Mouse (Mus musculus): ENCODE data around the gene Cenpa. TPM values are rescaled to one million over a fixed set of nuclear protein-coding genes. Genes with fewer than 3 reads are reported as not detected.

The Cenpa gene
- polyA plus RNA-seq, 1 experiment from 2014 or later: 439 TPM

DNA sequence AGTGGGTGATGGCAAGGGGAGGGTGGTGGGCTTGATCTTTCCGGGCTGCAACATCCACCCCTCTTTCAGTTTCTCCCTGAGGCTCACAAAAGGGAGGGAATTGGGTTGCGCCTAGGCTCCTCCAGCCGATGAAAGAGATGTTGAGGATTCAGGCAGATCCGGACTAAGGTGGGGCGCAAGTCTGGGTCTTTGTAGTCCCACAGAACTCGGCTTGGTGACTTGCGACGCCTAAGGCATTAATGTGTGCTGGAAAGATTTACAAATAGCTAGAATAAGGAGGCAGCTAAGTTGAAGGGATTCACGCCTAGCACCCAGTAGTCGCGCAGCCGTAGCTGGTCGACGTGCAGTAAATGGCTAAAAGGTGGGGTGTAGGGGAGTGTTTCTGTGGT, 45.4 kb downstream of the Cenpa start:
- H3K27me3 ChIP-seq: peaks cover 73% of the 10 kb centered on the region
- no peak; the same call in 1 of the 2 replicates for ATAC-seq (ENCODE audit: insufficient number of reproducible peaks, insufficient read depth, low FRiP score, low TSS enrichment, low read depth)
- H3K4me2 ChIP-seq: peak overlapping the region; percentile 88
- H3K9me3 ChIP-seq: no peaks in the 10 kb centered on the region
- H3K4me3 ChIP-seq (replicated peaks): peak overlapping the region; percentile 58
- WGBS: under 1% methylated on average over 14 of the region's 14 CpGs
- H3K36me3 ChIP-seq: no peaks in the 10 kb centered on the region
- peak overlapping the region; percentile 58 for H3K9ac ChIP-seq (replicated peaks)
- no peak overlapping the region for H3K27ac ChIP-seq
- H3K4me1 ChIP-seq (replicated peaks): peaks cover 20% of the 10 kb centered on the region

DNA sequence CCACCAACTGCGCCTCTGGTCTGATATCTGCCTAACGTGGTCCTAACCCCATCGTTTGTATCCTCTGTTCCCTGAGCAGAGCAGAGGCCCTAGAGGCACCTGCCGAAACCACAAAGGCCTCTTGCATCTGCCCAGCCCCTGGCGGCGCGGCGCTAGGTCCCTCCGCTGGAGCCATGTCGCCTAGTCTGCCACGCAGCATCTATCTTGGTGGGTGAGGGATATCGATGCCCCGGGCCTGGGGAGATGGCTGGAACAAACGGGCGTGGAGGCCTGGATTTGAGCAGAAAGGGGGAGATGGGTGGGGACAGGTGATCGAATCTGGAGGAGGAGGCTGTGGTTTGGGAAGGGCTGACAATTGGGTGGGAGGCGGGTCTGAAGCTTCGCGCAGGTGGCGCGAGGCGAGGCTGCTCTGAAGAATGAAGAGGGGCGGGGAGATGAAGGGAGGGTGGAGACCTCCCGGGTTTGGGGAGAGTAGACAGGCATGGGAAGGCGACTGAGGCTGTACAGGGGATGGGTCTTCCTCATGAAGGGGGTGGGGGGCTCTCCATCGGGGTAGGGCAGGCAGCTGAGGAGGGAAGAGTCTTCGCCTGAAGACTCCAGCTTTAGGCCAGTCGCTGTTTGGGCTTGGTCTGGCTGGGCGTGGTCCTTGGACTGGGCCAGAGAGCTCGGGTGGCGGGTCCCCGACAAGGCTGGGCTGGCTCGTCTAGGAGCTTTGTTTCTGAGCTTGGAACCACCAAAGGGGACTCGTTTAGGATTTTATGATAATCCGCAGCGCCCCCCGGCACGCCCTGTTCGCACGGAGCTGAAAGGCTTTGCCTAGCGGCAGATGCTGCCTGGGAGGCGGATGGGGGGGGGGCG, 46.1 kb downstream of the Cenpa start:
- peak overlapping the region; percentile 58 for H3K4me3 ChIP-seq (replicated peaks)
- ATAC-seq (ENCODE audit: insufficient number of reproducible peaks, insufficient read depth, low FRiP score, low TSS enrichment, low read depth): 0 out of 2 replicates have a peak, but pooled peaks have one; percentile 15
- H3K27ac ChIP-seq: no peak overlapping the region
- no peaks in the 10 kb centered on the region for H3K36me3 ChIP-seq
- peak overlapping the region; percentile 88 for H3K4me2 ChIP-seq
- no peaks in the 10 kb centered on the region for H3K9me3 ChIP-seq
- peaks cover 20% of the 10 kb centered on the region for H3K4me1 ChIP-seq (replicated peaks)
- WGBS: under 1% methylated on average over 41 of the region's 43 CpGs
- H3K9ac ChIP-seq (replicated peaks): peak overlapping the region; percentile 56
- H3K27me3 ChIP-seq: peaks cover 70% of the 10 kb centered on the region

DNA sequence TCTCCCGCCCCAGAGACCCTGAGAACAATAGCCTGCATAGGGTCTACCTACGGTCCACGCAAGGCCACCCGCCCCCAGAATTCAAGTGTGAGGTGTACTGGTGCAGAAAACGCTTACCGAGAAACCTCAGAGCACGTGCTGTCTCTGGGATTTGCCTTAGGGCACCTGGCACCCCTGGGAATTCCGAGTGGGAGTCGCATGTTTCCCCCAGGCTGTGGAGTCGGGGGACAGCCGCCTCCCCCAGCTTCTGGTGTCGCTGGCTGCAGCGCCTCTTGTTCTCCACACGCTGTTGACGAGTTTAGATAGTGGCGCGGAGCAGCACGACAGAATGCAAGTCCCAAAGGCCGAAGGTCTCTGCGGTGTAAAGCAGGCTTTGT, 46.7 kb downstream of the Cenpa start:
- no peak for ATAC-seq (ENCODE audit: insufficient number of reproducible peaks, insufficient read depth, low FRiP score, low TSS enrichment, low read depth)
- peaks cover 66% of the 10 kb centered on the region for H3K27me3 ChIP-seq
- H3K27ac ChIP-seq: no peak overlapping the region
- peak overlapping the region; percentile 88 for H3K4me2 ChIP-seq
- no peaks in the 10 kb centered on the region for H3K9me3 ChIP-seq
- peak overlapping the region; percentile 58 for H3K4me3 ChIP-seq (replicated peaks)
- peaks cover 20% of the 10 kb centered on the region for H3K4me1 ChIP-seq (replicated peaks)
- WGBS: under 1% methylated on average over 20 of the region's 20 CpGs
- peak overlapping the region; percentile 56 for H3K9ac ChIP-seq (replicated peaks)
- no peaks in the 10 kb centered on the region for H3K36me3 ChIP-seq

- Histone ChIP-seq H3K27me3 (peaks cover 62% of the 10 kb centered on the region), H3K4me1 (replicated peaks) (peaks cover 20% of the 10 kb centered on the region), H3K27ac (no peak overlapping the region), H3K9me3 (no peaks in the 10 kb centered on the region), H3K36me3 (no peaks in the 10 kb centered on the region), H3K4me3 (replicated peaks) (peak overlapping the region; percentile 58), H3K4me2 (peak overlapping the region; percentile 88), H3K9ac (replicated peaks) (peak overlapping the region; percentile 56; the same call in 1 of the 2 replicates)
- ATAC-seq (ENCODE audit: insufficient number of reproducible peaks, insufficient read depth, low FRiP score, low TSS enrichment, low read depth): no peak
- WGBS: 30% methylated on average over 11 of the region's 11 CpGs
Observed at GRCm38 (mm10) chr5:30713691-30714090, 47.1 kb downstream of the Cenpa start.

DNA sequence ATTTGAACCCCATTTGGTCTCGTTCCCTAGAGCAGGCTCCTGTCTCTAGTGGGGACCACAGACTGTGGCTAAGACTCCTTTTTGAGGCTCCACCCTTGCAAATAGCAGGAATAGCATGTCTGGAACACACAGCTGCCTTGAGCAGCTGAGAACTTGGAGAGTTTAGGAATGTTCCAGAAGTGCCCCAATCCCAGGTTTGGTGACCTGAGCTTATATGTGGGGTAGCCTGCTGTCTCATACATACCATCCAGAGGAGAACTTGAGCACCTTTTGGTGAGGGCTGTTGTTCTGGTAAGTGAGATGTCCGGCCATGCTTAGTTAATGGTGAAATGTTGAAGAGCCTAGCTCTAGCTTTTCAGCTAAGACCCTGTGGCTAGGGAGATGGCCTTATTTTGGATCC, 49.7 kb downstream of the Cenpa start:
- Histone ChIP-seq H3K27me3 (peaks cover 44% of the 10 kb centered on the region), H3K9me3 (no peaks in the 10 kb centered on the region), H3K4me1 (replicated peaks) (peaks cover 19% of the 10 kb centered on the region), H3K36me3 (no peaks in the 10 kb centered on the region), H3K9ac (replicated peaks) (no peak overlapping the region), H3K27ac (no peak overlapping the region), H3K4me2 (no peak overlapping the region), H3K4me3 (replicated peaks) (no peak overlapping the region)
- no peak for ATAC-seq (ENCODE audit: insufficient number of reproducible peaks, insufficient read depth, low FRiP score, low TSS enrichment, low read depth)
- WGBS: 93% methylated on average over 2 of the region's 2 CpGs

DNA sequence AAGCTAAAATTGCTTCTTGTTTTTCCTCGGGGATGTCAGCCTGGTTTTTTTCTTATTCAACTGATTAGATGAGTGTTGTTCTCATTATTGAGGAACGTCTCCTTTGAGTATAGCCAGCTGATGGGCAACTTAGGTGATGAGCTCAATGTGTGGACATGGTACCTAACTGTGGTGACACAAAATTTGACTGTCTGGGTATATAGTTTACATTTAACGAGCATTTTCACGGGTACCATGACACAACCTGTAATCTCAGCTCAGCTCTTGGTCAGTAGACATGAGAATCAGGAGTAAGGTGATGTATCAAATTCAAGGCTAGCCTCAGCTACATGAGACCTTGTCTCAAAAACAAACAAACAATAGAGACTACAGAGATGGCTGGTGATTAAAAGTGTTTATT, 50.9 kb downstream of the Cenpa start:
- ATAC-seq (ENCODE audit: insufficient number of reproducible peaks, insufficient read depth, low FRiP score, low TSS enrichment, low read depth): no peak
- WGBS: 84% methylated on average over 4 of the region's 4 CpGs
- H3K27ac ChIP-seq: no peak overlapping the region
- H3K9me3 ChIP-seq: no peaks in the 10 kb centered on the region
- peaks cover 14% of the 10 kb centered on the region for H3K4me1 ChIP-seq (replicated peaks)
- no peak overlapping the region for H3K4me2 ChIP-seq
- no peak overlapping the region for H3K9ac ChIP-seq (replicated peaks)
- peaks cover 32% of the 10 kb centered on the region for H3K27me3 ChIP-seq
- no peak overlapping the region for H3K4me3 ChIP-seq (replicated peaks)
- no peaks in the 10 kb centered on the region for H3K36me3 ChIP-seq

DNA sequence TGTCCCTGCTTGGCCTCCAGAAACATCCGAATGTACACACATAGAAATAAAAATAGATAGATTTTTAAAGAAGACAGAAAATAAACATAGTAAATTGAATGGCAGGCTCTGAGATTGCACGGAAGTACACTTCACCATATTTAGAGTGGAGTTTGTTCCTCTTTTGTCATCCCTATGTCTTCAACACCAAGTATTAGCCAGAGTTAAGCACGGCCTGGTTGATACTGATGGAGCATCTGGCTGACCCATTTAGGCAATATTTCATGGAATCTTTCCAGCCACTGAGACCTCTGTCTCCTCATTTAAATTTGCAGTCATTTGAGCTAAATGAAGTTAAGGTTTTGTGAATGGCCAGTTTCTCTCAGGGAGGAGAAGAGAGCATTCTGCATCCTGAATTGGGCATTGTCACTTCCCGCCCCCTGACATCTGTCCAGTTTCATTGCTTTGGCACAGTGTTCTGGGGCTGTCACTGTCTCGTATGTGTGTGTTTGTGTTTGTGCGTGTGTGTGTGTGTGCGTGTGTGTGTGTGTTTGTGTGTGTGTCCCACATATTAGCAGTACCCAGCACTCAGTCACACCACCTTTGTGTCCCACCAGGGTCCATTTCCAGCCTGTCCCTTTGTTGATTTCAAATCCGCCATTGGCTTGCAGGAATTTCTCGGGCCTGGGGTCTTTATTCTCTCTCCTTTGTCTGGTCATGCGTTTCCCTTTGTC, 51.6 kb downstream of the Cenpa start:
- H3K4me2 ChIP-seq: no peak overlapping the region
- H3K9ac ChIP-seq (replicated peaks): no peak overlapping the region
- H3K36me3 ChIP-seq: no peaks in the 10 kb centered on the region
- H3K4me1 ChIP-seq (replicated peaks): peaks cover 7% of the 10 kb centered on the region
- no peak overlapping the region for H3K27ac ChIP-seq
- no peaks in the 10 kb centered on the region for H3K9me3 ChIP-seq
- no peak overlapping the region for H3K4me3 ChIP-seq (replicated peaks)
- ATAC-seq (ENCODE audit: insufficient number of reproducible peaks, insufficient read depth, low FRiP score, low TSS enrichment, low read depth): no peak
- peaks cover 26% of the 10 kb centered on the region for H3K27me3 ChIP-seq
- 83% methylated on average over 10 of the region's 10 CpGs for WGBS

DNA sequence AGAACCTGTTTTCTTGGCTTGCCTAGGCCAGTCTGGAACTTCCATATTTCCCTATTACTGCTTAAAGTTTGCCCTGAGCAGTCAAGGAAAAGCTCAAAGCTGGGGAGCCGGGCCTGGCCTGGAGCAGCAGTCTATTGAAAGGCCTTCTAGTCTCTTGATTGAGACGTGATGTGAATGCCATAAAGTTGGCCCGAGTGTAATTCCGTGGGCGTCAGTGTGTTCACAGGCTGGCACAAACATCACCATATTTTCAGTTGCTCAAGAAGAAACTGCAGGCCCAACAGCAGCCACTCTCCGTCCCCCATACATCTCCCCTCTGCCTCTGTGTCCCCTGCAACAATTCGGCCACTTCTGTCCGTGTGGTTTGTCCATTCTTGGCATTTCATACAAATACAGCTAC, 55.4 kb downstream of the Cenpa start:
- no peak for ATAC-seq (ENCODE audit: insufficient number of reproducible peaks, insufficient read depth, low FRiP score, low TSS enrichment, low read depth)
- H3K4me1 ChIP-seq (replicated peaks): no peaks in the 10 kb centered on the region
- WGBS: 85% methylated on average over 8 of the region's 8 CpGs
- no peak overlapping the region for H3K9ac ChIP-seq (replicated peaks)
- no peaks in the 10 kb centered on the region for H3K36me3 ChIP-seq
- H3K27ac ChIP-seq: no peak overlapping the region
- no peak overlapping the region for H3K4me3 ChIP-seq (replicated peaks)
- no peaks in the 10 kb centered on the region for H3K9me3 ChIP-seq
- H3K4me2 ChIP-seq: no peak overlapping the region
- no peaks in the 10 kb centered on the region for H3K27me3 ChIP-seq

Small RNA genes within 50 kb of the gene (microRNA-seq; reads per million reads assigned to microRNA genes)
- not detected for gene Mir5625

Other genes with a start within 250 kb of the Cenpa start
- 0.24 and 0.40 TPM in 2 replicates for gene Otof, start 204.8 kb upstream of the Cenpa start, polyA plus RNA-seq (2016; fragmentation: Nextera tagmentation; extraction: Ambion mirVana)
- not detected in 2 replicates for gene 1700001C02Rik, start 200.7 kb upstream of the Cenpa start, polyA plus RNA-seq (2016; fragmentation: Nextera tagmentation; extraction: Ambion mirVana)
- not detected in 2 replicates for gene Cib4, start 120.9 kb upstream of the Cenpa start, polyA plus RNA-seq (2016; fragmentation: Nextera tagmentation; extraction: Ambion mirVana)
- gene Kcnk3, start 78.6 kb upstream of the Cenpa start, polyA plus RNA-seq (2016; fragmentation: Nextera tagmentation; extraction: Ambion mirVana): 0.18 and 0.30 TPM in 2 replicates
- gene Slc35f6, start 18.8 kb upstream of the Cenpa start, polyA plus RNA-seq (2016; fragmentation: Nextera tagmentation; extraction: Ambion mirVana): 19.9 and 22.1 TPM in 2 replicates
- 5.4 and 5.5 TPM in 2 replicates for gene Dpysl5, start 44.8 kb downstream of the Cenpa start, polyA plus RNA-seq (2016; fragmentation: Nextera tagmentation; extraction: Ambion mirVana)
- gene Mapre3, start 147.9 kb downstream of the Cenpa start, polyA plus RNA-seq (2016; fragmentation: Nextera tagmentation; extraction: Ambion mirVana): 26.8 and 28.4 TPM in 2 replicates
- gene Tmem214, start 201.2 kb downstream of the Cenpa start, polyA plus RNA-seq (2016; fragmentation: Nextera tagmentation; extraction: Ambion mirVana): 80.4 and 84.6 TPM in 2 replicates
- gene Agbl5, start 221.9 kb downstream of the Cenpa start, polyA plus RNA-seq (2016; fragmentation: Nextera tagmentation; extraction: Ambion mirVana): 35.8 and 42.0 TPM in 2 replicates
- 351 and 355 TPM in 2 replicates for gene Ost4, start 241.0 kb downstream of the Cenpa start, polyA plus RNA-seq (2016; fragmentation: Nextera tagmentation; extraction: Ambion mirVana)
- 221 and 225 TPM in 2 replicates for gene Emilin1, start 246.6 kb downstream of the Cenpa start, polyA plus RNA-seq (2016; fragmentation: Nextera tagmentation; extraction: Ambion mirVana)

All from limb, embryonic 12.5 days (tissue).